ENCODE assay signal across 8 mouse cellular contexts in the genomic region with DNA sequence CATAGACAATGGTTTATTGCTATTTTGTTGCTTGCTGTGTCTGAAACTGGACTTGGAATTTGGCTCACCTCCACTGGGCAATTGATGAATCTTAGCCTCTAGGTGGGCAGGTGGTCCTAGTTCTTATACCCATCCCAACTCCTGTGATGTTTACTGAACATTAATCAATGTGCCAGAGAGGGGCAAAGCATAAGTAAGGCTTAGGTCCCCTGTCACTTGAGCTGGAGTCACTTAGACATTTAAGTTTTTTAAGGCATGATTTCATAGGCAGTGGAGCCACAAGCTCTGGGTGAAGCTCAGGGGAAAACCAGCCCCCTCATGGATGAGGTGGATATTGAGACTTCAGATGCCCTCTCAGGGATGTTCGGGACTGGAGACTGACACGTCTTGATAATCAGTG. TPM values are rescaled to one million over a fixed set of nuclear protein-coding genes. Genes with fewer than 3 reads are reported as not detected.
DNase-seq lines count a peak whose midpoint lies in the region; ATAC-seq and TF ChIP-seq lines count a peak whose summit lies in the region.

A gene (plus strand): TSS at position 301 of the 400 bp plus-strand sequence.

- peak within 1 kb of the TSS; percentile 90 for H3K4me3 ChIP-seq in kidney, adult 2 months (ENCODE audit: insufficient read depth, low read depth, low read length)
- H3K4me3 ChIP-seq in intestine, embryonic 15.5 days (replicated peaks) = peak within 1 kb of the TSS; percentile 90

- peak within 1 kb of the TSS; percentile 88 for H3K9ac ChIP-seq in intestine, embryonic 15.5 days

- no peak for TF ChIP-seq POLR2A in kidney, adult 2 months (IDR thresholded peaks at IDR 0.05; ENCODE audit: low read depth, low read length)

- no peak for TF ChIP-seq CTCF in kidney, adult 2 months (conservative IDR thresholded peaks at IDR 0.05; ENCODE audit: insufficient read depth, insufficient read length, low read depth, low read length)

- peaks cover 9% of the 10 kb centered on the region for H3K4me1 ChIP-seq in kidney, adult 2 months (ENCODE audit: control insufficient read depth, insufficient read depth, low read length)
- H3K4me1 ChIP-seq in intestine, embryonic 15.5 days (replicated peaks) = peaks cover 10% of the 10 kb centered on the region

- H3K9me3 ChIP-seq in intestine, embryonic 15.5 days = no peaks in the 10 kb centered on the region

- peak within 1 kb of the TSS; percentile 89 for H3K4me2 ChIP-seq in intestine, embryonic 15.5 days (replicated peaks)

- H3K27ac ChIP-seq in kidney, adult 2 months (ENCODE audit: insufficient read depth, low read depth, low read length) = peak within 1 kb of the TSS; percentile 54
- H3K27ac ChIP-seq in intestine, embryonic 15.5 days = peak within 1 kb of the TSS; percentile 86

- H3K27me3 ChIP-seq in kidney, adult 2 months (replicated peaks; ENCODE audit: control insufficient read depth, insufficient read depth, low read length) = no peaks in the 10 kb centered on the region
- H3K27me3 ChIP-seq in intestine, embryonic 15.5 days (replicated peaks) = no peaks in the 10 kb centered on the region

- no peak for DNase-seq in kidney, adult 2 months
- DNase-seq in kidney, postnatal 10 days = no peak
- no peak for DNase-seq in adrenal gland, postnatal 10 days
- no peak for DNase-seq in gastrocnemius, postnatal 25 days
- DNase-seq in right cerebral cortex, postnatal 4 days = no peak
- no peak for DNase-seq in ovary, postnatal 10 days (ENCODE audit: low spot score)

- WGBS in kidney, adult 2 months = 2% methylated on average over 2 of the region's 2 CpGs
- WGBS in intestine, embryonic 15.5 days = 2% methylated on average over 2 of the region's 2 CpGs

- H3K36me3 ChIP-seq in kidney, adult 2 months (ENCODE audit: control insufficient read depth, insufficient read depth, low read length) = no peaks in the 10 kb centered on the region
- H3K36me3 ChIP-seq in intestine, embryonic 15.5 days = peaks cover 46% of the 10 kb centered on the region

- no peak for ATAC-seq in intestine, embryonic 15.5 days
- no peak for ATAC-seq in megakaryocyte-erythroid progenitor cell, adult 5-6 weeks (replicated peaks; ENCODE audit: low FRiP score, low TSS enrichment, poor library complexity, severe bottlenecking)

RNA-seq across cellular contexts. Expression of the gene that starts here (rescaled TPM):
- polyA plus RNA-seq in kidney, adult 2 months (2012; rRNA removed) = 137 and 145 TPM in 2 replicates
- 10 to 100 TPM; 63.3 to 79.9 TPM for total RNA-seq in adrenal gland, postnatal 10 days (2021)
- 10 to 100 TPM; 11.2 to 18.2 TPM for total RNA-seq in gastrocnemius, postnatal 25 days (2021)
- polyA plus RNA-seq in intestine, embryonic 15.5 days (2015; fragmentation: Nextera tagmentation; extraction: Ambion mirVana) = 128 and 143 TPM in 2 replicates
- total RNA-seq in megakaryocyte-erythroid progenitor cell, adult 5-6 weeks (2014; fragmentation: Nextera tagmentation) = 46.3 and 49.3 TPM in 2 replicates
- 13.4 and 15.0 TPM in 2 replicates for total RNA-seq in megakaryocyte-erythroid progenitor cell, adult 5-6 weeks (2017)
